Mouse (Mus musculus): ENCODE data around the gene Tmem213.

- TF ChIP-seq CTCF (IDR thresholded peaks at IDR 0.05; ENCODE audit: low read depth, low read length) (no peak), POLR2A (IDR thresholded peaks at IDR 0.05; ENCODE audit: extremely low read depth, insufficient read depth, low read length) (no peak)
These were observed 35.3 kb downstream of the Tmem213 start for GRCm38 (mm10) chr6:38144161-38144998.
